Mouse (Mus musculus): ENCODE data around the gene Ube2c. TPM values are rescaled to one million over a fixed set of nuclear protein-coding genes. Genes with fewer than 3 reads are reported as not detected.

Gene Ube2c
- polyA plus RNA-seq, 1 experiment from 2014 or later: 42.8 TPM

- no peak overlapping the region for H3K27ac ChIP-seq (replicated peaks)
- no peak overlapping the region for H3K9ac ChIP-seq (replicated peaks)
- no peak overlapping the region for H3K4me2 ChIP-seq
- 81% methylated on average over 3 of the region's 3 CpGs for WGBS
- H3K4me1 ChIP-seq: peaks cover 10% of the 10 kb centered on the region
- peaks cover 69% of the 10 kb centered on the region for H3K36me3 ChIP-seq
- H3K4me3 ChIP-seq (replicated peaks): no peak overlapping the region
- ATAC-seq (ENCODE audit: low FRiP score): no peak
- no peaks in the 10 kb centered on the region for H3K9me3 ChIP-seq (replicated peaks)
- H3K27me3 ChIP-seq (replicated peaks): no peaks in the 10 kb centered on the region
These were observed 3.9 kb upstream of the Ube2c start for GRCm38 (mm10) chr2:164765841-164766240.

GRCm38 (mm10) chr2:164767812-164768540, 1.7 kb upstream of the Ube2c start:
- Histone ChIP-seq H3K27ac (replicated peaks) (no peak overlapping the region), H3K36me3 (peaks cover 47% of the 10 kb centered on the region), H3K9me3 (replicated peaks) (no peaks in the 10 kb centered on the region), H3K9ac (replicated peaks) (no peak overlapping the region), H3K4me2 (no peak overlapping the region), H3K4me3 (replicated peaks) (no peak overlapping the region), H3K4me1 (peaks cover 10% of the 10 kb centered on the region), H3K27me3 (replicated peaks) (no peaks in the 10 kb centered on the region)
- ATAC-seq (ENCODE audit: low FRiP score): no peak
- WGBS: 95% methylated on average over 15 of the region's 15 CpGs

GRCm38 (mm10) chr2:164770279-164770678, 581 bp downstream of the Ube2c start:
- H3K9ac ChIP-seq (replicated peaks): peak overlapping the region; percentile 37; the same call in 1 of the 2 replicates
- no peaks in the 10 kb centered on the region for H3K9me3 ChIP-seq (replicated peaks)
- H3K4me3 ChIP-seq (replicated peaks): peak overlapping the region; percentile 53
- peaks cover 10% of the 10 kb centered on the region for H3K4me1 ChIP-seq
- 3% methylated on average over 15 of the region's 15 CpGs for WGBS
- H3K27me3 ChIP-seq (replicated peaks): no peaks in the 10 kb centered on the region
- no peak for ATAC-seq (ENCODE audit: low FRiP score)
- H3K36me3 ChIP-seq: peaks cover 31% of the 10 kb centered on the region
- no peak overlapping the region for H3K27ac ChIP-seq (replicated peaks)
- H3K4me2 ChIP-seq: peak overlapping the region; percentile 77

- Histone ChIP-seq H3K9ac (replicated peaks) (no peak overlapping the region), H3K4me3 (replicated peaks) (peak overlapping the region; percentile 53; the same call in 1 of the 2 replicates), H3K4me1 (peaks cover 10% of the 10 kb centered on the region), H3K4me2 (peak overlapping the region; percentile 77), H3K27ac (replicated peaks) (no peak overlapping the region), H3K9me3 (replicated peaks) (no peaks in the 10 kb centered on the region), H3K27me3 (replicated peaks) (no peaks in the 10 kb centered on the region), H3K36me3 (peaks cover 23% of the 10 kb centered on the region)
- no peak for ATAC-seq (ENCODE audit: low FRiP score)
- WGBS: 83% methylated on average over 8 of the region's 8 CpGs
These were observed 1.4 kb downstream of the Ube2c start for GRCm38 (mm10) chr2:164771123-164771522.

GRCm38 (mm10) chr2:164773229-164773988, 3.7 kb downstream of the Ube2c start:
- WGBS: 78% methylated on average over 14 of the region's 14 CpGs
- no peaks in the 10 kb centered on the region; the same call in 1 of the 2 replicates for H3K27me3 ChIP-seq (replicated peaks)
- 0 out of 2 replicates have a peak, but pooled peaks cover under 1% of the 10 kb centered on the region for H3K36me3 ChIP-seq
- no peak overlapping the region for H3K4me2 ChIP-seq
- no peaks in the 10 kb centered on the region for H3K9me3 ChIP-seq (replicated peaks)
- H3K4me1 ChIP-seq: peaks cover 10% of the 10 kb centered on the region
- no peak overlapping the region for H3K27ac ChIP-seq (replicated peaks)
- ATAC-seq (ENCODE audit: low FRiP score): no peak
- H3K4me3 ChIP-seq (replicated peaks): no peak overlapping the region
- H3K9ac ChIP-seq (replicated peaks): no peak overlapping the region

GRCm38 (mm10) chr2:164773989-164774364, 4.3 kb downstream of the Ube2c start:
- Histone ChIP-seq H3K4me2 (no peak overlapping the region), H3K9me3 (replicated peaks) (no peaks in the 10 kb centered on the region), H3K4me1 (peaks cover 10% of the 10 kb centered on the region), H3K9ac (replicated peaks) (no peak overlapping the region), H3K4me3 (replicated peaks) (no peak overlapping the region), H3K36me3 (no peaks in the 10 kb centered on the region), H3K27ac (replicated peaks) (no peak overlapping the region), H3K27me3 (replicated peaks) (no peaks in the 10 kb centered on the region; the same call in 1 of the 2 replicates)
- no peak for ATAC-seq (ENCODE audit: low FRiP score)
- WGBS: 87% methylated on average over 5 of the region's 5 CpGs

- no peaks in the 10 kb centered on the region for H3K4me1 ChIP-seq
- ATAC-seq (ENCODE audit: low FRiP score): no peak
- H3K27ac ChIP-seq (replicated peaks): no peak overlapping the region
- H3K4me2 ChIP-seq: no peak overlapping the region
- whole genome bisulfite sequencing: 89% methylated on average over 6 of the region's 6 CpGs
- H3K9ac ChIP-seq (replicated peaks): no peak overlapping the region
- H3K4me3 ChIP-seq (replicated peaks): no peak overlapping the region
- H3K27me3 ChIP-seq (replicated peaks): peaks cover 3% of the 10 kb centered on the region; the same call in 1 of the 2 replicates
- H3K9me3 ChIP-seq (replicated peaks): no peaks in the 10 kb centered on the region
- no peaks in the 10 kb centered on the region for H3K36me3 ChIP-seq
These were observed 6.4 kb downstream of the Ube2c start for GRCm38 (mm10) chr2:164776130-164776529.

GRCm38 (mm10) chr2:164776801-164777200, 7.1 kb downstream of the Ube2c start:
- H3K36me3 ChIP-seq: no peaks in the 10 kb centered on the region
- no peak overlapping the region for H3K27ac ChIP-seq (replicated peaks)
- WGBS: 67% methylated on average over 17 of the region's 17 CpGs
- H3K4me2 ChIP-seq: no peak overlapping the region
- H3K4me3 ChIP-seq (replicated peaks): no peak overlapping the region
- H3K9ac ChIP-seq (replicated peaks): no peak overlapping the region
- H3K4me1 ChIP-seq: no peaks in the 10 kb centered on the region
- peaks cover 3% of the 10 kb centered on the region; the same call in 1 of the 2 replicates for H3K27me3 ChIP-seq (replicated peaks)
- ATAC-seq (ENCODE audit: low FRiP score): no peak
- no peaks in the 10 kb centered on the region for H3K9me3 ChIP-seq (replicated peaks)

- no peak overlapping the region for H3K4me3 ChIP-seq (replicated peaks)
- H3K36me3 ChIP-seq: no peaks in the 10 kb centered on the region
- ATAC-seq (ENCODE audit: low FRiP score): no peak
- no peaks in the 10 kb centered on the region for H3K9me3 ChIP-seq (replicated peaks)
- H3K27me3 ChIP-seq (replicated peaks): peaks cover 3% of the 10 kb centered on the region; the same call in 1 of the 2 replicates
- H3K4me1 ChIP-seq: no peaks in the 10 kb centered on the region
- H3K27ac ChIP-seq (replicated peaks): no peak overlapping the region
- 82% methylated on average over 30 of the region's 30 CpGs for WGBS
- H3K4me2 ChIP-seq: no peak overlapping the region
- H3K9ac ChIP-seq (replicated peaks): no peak overlapping the region
These were observed 7.7 kb downstream of the Ube2c start for GRCm38 (mm10) chr2:164777246-164778014.

GRCm38 (mm10) chr2:164778015-164778287, 8.3 kb downstream of the Ube2c start:
- Histone ChIP-seq H3K4me1 (no peaks in the 10 kb centered on the region), H3K9ac (replicated peaks) (no peak overlapping the region), H3K4me2 (no peak overlapping the region), H3K9me3 (replicated peaks) (no peaks in the 10 kb centered on the region), H3K4me3 (replicated peaks) (no peak overlapping the region), H3K36me3 (no peaks in the 10 kb centered on the region), H3K27me3 (replicated peaks) (peaks cover 3% of the 10 kb centered on the region; the same call in 1 of the 2 replicates), H3K27ac (replicated peaks) (no peak overlapping the region)
- no peak for ATAC-seq (ENCODE audit: low FRiP score)
- WGBS: 93% methylated on average over 11 of the region's 11 CpGs

- H3K4me3 ChIP-seq (replicated peaks): no peak overlapping the region
- 86% methylated on average over 7 of the region's 7 CpGs for WGBS
- H3K4me1 ChIP-seq: no peaks in the 10 kb centered on the region
- H3K27me3 ChIP-seq (replicated peaks): peaks cover 3% of the 10 kb centered on the region; the same call in 1 of the 2 replicates
- H3K4me2 ChIP-seq: no peak overlapping the region
- no peaks in the 10 kb centered on the region for H3K9me3 ChIP-seq (replicated peaks)
- H3K36me3 ChIP-seq: no peaks in the 10 kb centered on the region
- H3K9ac ChIP-seq (replicated peaks): no peak overlapping the region
- no peak for ATAC-seq (ENCODE audit: low FRiP score)
- H3K27ac ChIP-seq (replicated peaks): no peak overlapping the region
These were observed 9.1 kb downstream of the Ube2c start for GRCm38 (mm10) chr2:164778809-164779208.

All from neural tube, embryonic 15.5 days (tissue).